Mouse (Mus musculus) C2C12 (cell line): ENCODE measurements at regions not wholly inside any gene's neighbourhood (a gene's known extent, or its start where the extent isn't known, plus 50 kb on each side); places are given as distances from the start of the nearest gene placed in this dataset.

Experiments
- CTCF ChIP-seq: IDR thresholded peaks from one replicate; pipeline ENCODE4 v1.5.1; 2011; ENCODE audit not compliant: control insufficient read depth, insufficient read depth, insufficient read length
- MAX ChIP-seq: IDR thresholded peaks from one replicate; pipeline ENCODE4 v1.6.1; 2011; ENCODE audit warnings: mild to moderate bottlenecking, control low read depth
- MYOG ChIP-seq: IDR thresholded peaks from one replicate; pipeline ENCODE4 v1.6.1; 2011; ENCODE audit not compliant: control insufficient read depth, insufficient read length; ENCODE audit errors: extremely low read depth
- USF1 ChIP-seq: IDR thresholded peaks from one replicate; pipeline ENCODE4 v1.6.1; 2011; ENCODE audit warnings: low read depth, mild to moderate bottlenecking, control low read depth, moderate library complexity

- TF ChIP-seq MAX = no peak
- TF ChIP-seq CTCF = no peak
- TF ChIP-seq MYOG = no peak
- no peak for TF ChIP-seq USF1
These were observed 802.4 kb downstream of the Defb40 start for GRCm38 (mm10) chr8:18175544-18176092.
